Mouse (Mus musculus) testis, adult 2 months (tissue): ENCODE measurements around the gene Svs6.
"Not testable (repeated sequence)": the region's sequence is repeated elsewhere in the genome, so short reads cannot be mapped to it uniquely, and the experiment has no call there.

Experiments
- CTCF ChIP-seq: fragments of 200-500 bp; IDR thresholded peaks from 2 replicates; pipeline ENCODE4 v1.5.1; 2012; ENCODE audit warnings: low read depth, mild to moderate bottlenecking, inconsistent platforms, low read length, moderate library complexity; ENCODE audit not compliant: control insufficient read depth, insufficient read depth, insufficient replicate concordance
- POLR2A ChIP-seq: fragments of 200-500 bp; IDR thresholded peaks from 2 replicates; pipeline ENCODE4 v1.6.1; 2012; ENCODE audit warnings: low read depth, mild to moderate bottlenecking, inconsistent platforms, low read length, moderate library complexity; ENCODE audit not compliant: control insufficient read depth

- TF ChIP-seq CTCF, POLR2A: not testable (repeated sequence)
These were observed 27.2 kb downstream of the Svs6 start for GRCm38 (mm10) chr2:164343732-164344131.
